Mouse (Mus musculus) lung, postnatal 0 days (tissue): ENCODE measurements around the gene Snx3. TPM values are rescaled to one million over a fixed set of nuclear protein-coding genes. Genes with fewer than 3 reads are reported as not detected.

Experiments
- ATAC-seq: fragments of 200-750 bp; cut with Nextera tagmentation; 2 replicates; pipeline ENCODE4 v1.8.0; 2017; ENCODE audit warnings: moderate library complexity
- DNase-seq: peaks from one replicate; pipeline ENCODE4 v3.0.0-alpha.2; 2016; ENCODE audit warnings: low spot score
- H3K27ac ChIP-seq: fragments of 300-500 bp; sonication (generic); 2 replicates; pipeline ENCODE4 v1.5.1; 2014; ENCODE audit warnings: antibody characterized with exemption, mild to moderate bottlenecking, low read length, mixed read lengths
- H3K27me3 ChIP-seq: fragments of 300-500 bp; sonication (generic); replicated peaks from 2 replicates; pipeline ENCODE4 v1.6.1; 2014; ENCODE audit warnings: low read length, mixed read lengths; ENCODE audit not compliant: insufficient read depth
- H3K36me3 ChIP-seq: fragments of 300-500 bp; sonication (generic); 2 replicates; pipeline ENCODE4 v1.6.1; 2014; ENCODE audit warnings: low read length, mixed read lengths; ENCODE audit not compliant: insufficient read depth
- H3K4me1 ChIP-seq: fragments of 300-500 bp; sonication (generic); 2 replicates; pipeline ENCODE4 v1.6.1; 2014; ENCODE audit warnings: antibody characterized with exemption, low read depth, low read length, mixed read lengths; ENCODE audit not compliant: insufficient read depth
- H3K4me2 ChIP-seq: fragments of 300-500 bp; sonication (generic); replicated peaks from 2 replicates; pipeline ENCODE4 v1.6.1; 2014; ENCODE audit warnings: low read depth, mild to moderate bottlenecking, low read length, moderate library complexity, mixed read lengths
- H3K4me3 ChIP-seq: fragments of 300-500 bp; sonication (generic); 2 replicates; pipeline ENCODE4 v1.5.1; 2014; ENCODE audit warnings: low read depth, low read length
- H3K9ac ChIP-seq: fragments of 300-500 bp; sonication (generic); replicated peaks from 2 replicates; pipeline ENCODE4 v1.6.1; 2014; ENCODE audit warnings: low read depth, mild to moderate bottlenecking
- H3K9me3 ChIP-seq: fragments of 300-500 bp; sonication (generic); 2 replicates; pipeline ENCODE4 v1.6.1; 2016; ENCODE audit warnings: low read length, mixed read lengths
- CTCF ChIP-seq: IDR thresholded peaks from 2 replicates; pipeline ENCODE4 v1.5.1; 2016; ENCODE audit warnings: antibody characterized with exemption, mild to moderate bottlenecking
- EP300 ChIP-seq: IDR thresholded peaks from 2 replicates; pipeline ENCODE4 v1.6.1; 2016; ENCODE audit warnings: antibody characterized with exemption, mild to moderate bottlenecking, control low read depth
- WGBS: fragments of 180-500 bp; shearing (Covaris S2); extraction: QIAGEN DNeasy Blood & Tissue Kit; methylation state at CpG from one replicate; pipeline ENCODE4 v1.1.7; 2014; 5-methylcytosine and 5-hydroxymethylcytosine counted together
- polyA plus RNA-seq: library from polyadenylated mRNA; unstranded; fragments of >200 nt; fragmentation: Nextera tagmentation; extraction: Ambion mirVana; gene quantifications from 2 replicates; pipeline ENCODE4 v1.2.1, GENCODE M21; 2015

The Snx3 gene
- polyA plus RNA-seq, 1 experiment from 2014 or later: 317 TPM

DNA sequence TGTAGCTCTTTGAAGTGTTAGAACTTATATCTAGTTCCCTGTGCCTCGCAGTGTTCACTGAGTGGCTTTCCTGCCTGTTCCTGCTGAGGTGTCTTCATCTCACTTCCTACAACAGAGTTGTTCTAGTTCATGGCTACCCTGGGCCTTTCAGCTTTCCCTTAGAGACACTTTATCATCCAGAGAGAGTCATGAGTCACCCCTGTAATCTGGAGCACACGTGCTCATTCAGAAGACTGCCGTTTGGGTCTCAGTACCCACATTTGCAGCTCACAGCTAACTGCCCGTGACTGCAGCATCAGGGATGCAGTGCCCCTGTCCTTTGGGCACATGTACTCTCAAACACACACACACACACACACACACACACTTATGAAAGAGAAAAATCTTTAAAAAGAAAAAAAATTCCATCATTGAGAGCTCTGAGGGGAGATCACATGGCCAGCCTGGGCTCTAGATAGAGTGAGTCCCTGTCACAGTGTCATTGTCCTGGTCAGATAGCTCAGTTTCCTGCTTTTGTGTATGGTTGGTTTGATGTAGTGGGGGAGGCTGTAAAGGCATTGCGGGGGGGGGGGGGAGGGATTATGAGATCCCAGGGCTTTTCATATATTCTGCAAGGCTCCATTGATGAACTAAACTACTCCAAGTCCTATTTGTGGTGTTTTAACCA, 19.6 kb downstream of the Snx3 start:
- DNase-seq (no peak), ATAC-seq (peak; percentile 85)
- Histone ChIP-seq H3K4me2 (no peak overlapping the region), H3K36me3 (peaks cover 6% of the 10 kb centered on the region; the same call in 1 of the 2 replicates), H3K27me3 (no peaks in the 10 kb centered on the region), H3K9ac (no peak overlapping the region), H3K4me1 (no peaks in the 10 kb centered on the region), H3K4me3 (no peak overlapping the region), H3K27ac (peak overlapping the region; percentile 28; the same call in 1 of the 2 replicates), H3K9me3 (no peaks in the 10 kb centered on the region)
- WGBS: 48% methylated on average over 5 of the region's 5 CpGs
- TF ChIP-seq CTCF (no peak), EP300 (no peak)

DNA sequence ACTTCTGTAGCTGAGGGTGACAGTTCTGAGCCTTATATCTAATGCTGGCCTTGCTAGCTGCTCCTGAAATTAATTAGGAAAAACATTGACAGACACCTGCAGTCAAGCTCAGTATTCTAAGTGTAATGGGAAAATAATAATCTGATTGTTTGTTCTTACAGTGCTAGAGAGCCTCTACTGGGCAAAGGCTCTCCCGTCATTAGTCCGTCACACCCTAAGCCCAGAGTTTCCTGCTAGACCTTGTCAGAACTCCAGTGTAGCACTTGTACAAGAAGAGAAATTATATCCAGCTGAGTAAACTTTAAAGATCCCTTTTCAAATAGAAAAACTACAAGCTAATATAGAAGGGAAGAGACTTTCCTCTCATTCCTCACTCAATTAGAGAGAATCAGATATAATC, 21.1 kb downstream of the Snx3 start:
- peaks cover 12% of the 10 kb centered on the region; the same call in 1 of the 2 replicates for H3K36me3 ChIP-seq
- H3K4me1 ChIP-seq: no peaks in the 10 kb centered on the region
- no peak overlapping the region for H3K9ac ChIP-seq
- H3K27me3 ChIP-seq: no peaks in the 10 kb centered on the region
- ATAC-seq: peak; percentile 37; the same call in 1 of the 2 replicates
- WGBS: 24% methylated on average over 2 of the region's 2 CpGs
- TF ChIP-seq EP300 (no peak), CTCF (peak; percentile 32; the same call in 1 of the 2 replicates)
- H3K4me2 ChIP-seq: no peak overlapping the region
- H3K9me3 ChIP-seq: no peaks in the 10 kb centered on the region
- no peak overlapping the region for H3K4me3 ChIP-seq
- no peak overlapping the region for H3K27ac ChIP-seq
- peak; percentile 49 for DNase-seq

DNA sequence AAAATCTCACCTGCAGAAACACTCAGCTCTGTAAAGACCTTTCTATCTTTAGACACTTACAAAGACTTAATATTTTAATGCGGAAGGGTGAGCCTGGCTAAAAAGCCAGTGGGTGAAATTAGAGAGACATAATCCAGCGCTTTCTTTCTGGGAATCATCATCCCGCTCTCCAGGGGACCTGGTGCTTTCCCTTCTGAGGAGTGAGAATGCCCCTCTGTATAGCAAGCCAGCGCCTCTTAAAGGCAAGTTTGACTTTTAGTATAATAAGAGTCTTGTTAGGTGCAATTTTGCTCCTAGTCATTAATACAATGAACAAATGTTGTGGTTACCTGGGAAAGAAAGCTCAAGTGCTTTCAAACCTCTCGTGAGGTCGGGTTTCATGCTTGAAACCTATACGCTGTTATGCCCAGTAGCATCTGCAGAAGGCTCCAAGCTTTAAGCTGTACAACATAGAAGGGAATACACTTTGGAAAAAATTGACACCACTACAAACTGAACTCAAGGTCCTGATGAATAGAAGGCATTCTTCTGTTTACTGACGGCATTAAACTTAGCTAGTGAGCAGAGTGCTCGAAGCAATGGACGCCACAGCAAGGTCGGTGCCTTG, 21.8 kb downstream of the Snx3 start:
- DNase-seq (no peak), ATAC-seq (no peak)
- H3K4me1 ChIP-seq: no peaks in the 10 kb centered on the region
- no peaks in the 10 kb centered on the region for H3K27me3 ChIP-seq
- no peak overlapping the region for H3K4me3 ChIP-seq
- WGBS: 57% methylated on average over 11 of the region's 11 CpGs
- no peak overlapping the region for H3K4me2 ChIP-seq
- H3K27ac ChIP-seq: no peak overlapping the region
- no peaks in the 10 kb centered on the region for H3K9me3 ChIP-seq
- H3K9ac ChIP-seq: no peak overlapping the region
- TF ChIP-seq CTCF (no peak), EP300 (no peak)
- peaks cover 18% of the 10 kb centered on the region for H3K36me3 ChIP-seq

DNA sequence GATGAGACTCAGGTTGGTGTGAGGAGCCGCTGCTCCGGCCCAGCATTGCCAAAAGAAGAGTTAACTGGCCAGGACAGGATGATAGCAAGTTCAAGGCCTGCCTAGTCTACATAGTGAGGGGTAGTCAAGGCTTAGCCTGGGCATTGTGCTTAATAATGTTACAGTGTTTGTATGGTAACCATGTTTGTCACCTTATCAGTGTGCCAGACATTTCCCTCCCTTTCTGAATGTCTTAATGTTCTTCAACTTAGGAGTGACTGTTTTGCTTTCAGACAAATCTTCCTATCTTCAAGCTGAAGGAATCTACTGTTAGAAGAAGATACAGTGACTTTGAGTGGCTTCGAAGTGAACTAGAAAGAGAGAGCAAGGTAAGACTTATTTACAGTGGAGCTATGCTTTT, 23.9 kb downstream of the Snx3 start:
- no peak overlapping the region for H3K4me2 ChIP-seq
- no peak for ATAC-seq
- H3K9ac ChIP-seq: no peak overlapping the region
- DNase-seq: no peak
- H3K27ac ChIP-seq: no peak overlapping the region
- 97% methylated on average over 3 of the region's 3 CpGs for WGBS
- no peaks in the 10 kb centered on the region for H3K4me1 ChIP-seq
- H3K36me3 ChIP-seq: peaks cover 18% of the 10 kb centered on the region
- H3K4me3 ChIP-seq: no peak overlapping the region
- no peaks in the 10 kb centered on the region for H3K27me3 ChIP-seq
- H3K9me3 ChIP-seq: no peaks in the 10 kb centered on the region
- TF ChIP-seq CTCF (no peak), EP300 (no peak)

DNA sequence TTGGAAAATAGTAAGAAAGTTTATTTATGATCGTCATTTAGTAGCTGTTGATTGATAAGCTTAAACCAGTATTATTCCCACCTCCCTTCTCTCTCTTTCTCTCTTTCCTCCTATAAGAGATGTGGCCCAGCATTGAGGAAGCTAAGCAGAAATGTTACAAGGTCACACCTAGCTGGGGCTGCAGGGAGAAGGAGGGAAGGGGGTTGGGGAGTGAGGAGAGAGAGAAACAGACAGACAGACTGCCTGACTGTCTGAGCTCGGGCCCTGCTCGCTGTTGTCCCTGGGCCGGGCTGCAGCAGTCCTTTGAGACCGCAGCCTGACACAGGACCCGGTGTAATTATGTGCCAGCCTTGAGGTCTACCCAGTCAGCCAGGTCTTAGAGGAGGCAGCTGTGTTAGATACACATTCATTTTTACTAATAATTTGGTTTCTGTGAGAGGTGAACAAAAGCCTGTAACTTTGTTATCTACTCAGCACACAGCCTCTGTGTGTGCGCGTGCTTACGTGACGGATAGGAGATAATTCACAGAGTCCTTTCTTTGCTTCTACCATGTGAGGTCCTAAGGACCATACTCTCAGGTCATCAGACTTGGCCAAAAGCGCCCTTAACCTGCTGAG, 32.1 kb downstream of the Snx3 start:
- H3K9me3 ChIP-seq: no peaks in the 10 kb centered on the region
- no peak for DNase-seq
- H3K4me2 ChIP-seq: no peak overlapping the region
- WGBS: 90% methylated on average over 11 of the region's 11 CpGs
- no peak for ATAC-seq
- 0 out of 2 replicates have a peak, but pooled peaks cover 13% of the 10 kb centered on the region for H3K36me3 ChIP-seq
- H3K27ac ChIP-seq: no peak overlapping the region
- no peak overlapping the region for H3K9ac ChIP-seq
- no peaks in the 10 kb centered on the region for H3K4me1 ChIP-seq
- TF ChIP-seq EP300 (no peak), CTCF (no peak)
- no peaks in the 10 kb centered on the region for H3K27me3 ChIP-seq
- no peak overlapping the region for H3K4me3 ChIP-seq

DNA sequence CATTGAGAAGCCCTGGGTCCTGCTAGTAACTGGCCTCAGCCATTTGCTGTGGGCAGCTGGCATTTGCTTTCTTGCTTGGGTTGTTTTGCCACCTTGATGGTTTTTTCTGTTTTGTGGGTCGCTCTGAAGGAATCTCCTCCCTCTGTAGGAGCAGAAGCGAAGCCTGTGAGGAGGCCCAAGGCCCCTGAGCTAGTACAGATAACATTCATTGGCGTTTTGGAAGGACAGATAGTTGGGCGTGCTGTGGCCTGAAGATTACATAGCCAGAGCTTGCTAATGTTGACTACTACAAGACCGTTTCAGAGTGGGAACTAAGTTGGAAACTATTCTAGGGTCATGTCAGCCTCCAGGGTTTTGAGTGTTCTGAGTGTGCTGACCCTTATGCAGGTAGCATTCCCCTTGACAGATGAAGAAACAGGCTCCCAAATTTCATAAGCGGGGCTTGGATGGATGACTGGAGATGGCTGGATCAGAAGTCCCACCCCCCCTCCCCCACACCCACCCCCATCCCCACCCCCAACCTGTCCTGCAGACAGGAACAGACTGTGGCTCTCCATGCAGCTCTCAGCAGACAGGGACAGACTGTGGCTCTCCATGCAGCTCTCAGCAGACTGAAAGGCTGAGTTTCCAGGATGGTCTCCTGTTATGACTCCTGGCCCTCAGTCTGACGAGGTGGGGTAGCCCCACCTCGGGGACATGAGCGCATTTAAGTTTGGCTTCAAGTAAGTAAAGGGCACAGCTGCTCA, 35.9 kb downstream of the Snx3 start:
- DNase-seq (no peak), ATAC-seq (no peak)
- H3K9me3 ChIP-seq: no peaks in the 10 kb centered on the region
- H3K9ac ChIP-seq: no peak overlapping the region
- TF ChIP-seq EP300 (no peak), CTCF (no peak)
- 84% methylated on average over 9 of the region's 9 CpGs for WGBS
- no peaks in the 10 kb centered on the region for H3K4me1 ChIP-seq
- H3K4me3 ChIP-seq: no peak overlapping the region
- H3K27me3 ChIP-seq: no peaks in the 10 kb centered on the region
- H3K36me3 ChIP-seq: 0 out of 2 replicates have a peak, but pooled peaks cover 13% of the 10 kb centered on the region
- H3K4me2 ChIP-seq: no peak overlapping the region
- no peak overlapping the region for H3K27ac ChIP-seq
